Mouse (Mus musculus): ENCODE data around the gene Fam241a.

The Fam241a gene

GRCm38 (mm10) chr3:127895792-127896541, at the start of gene Fam241a:
TSS of gene Fam241a (minus strand) at chr3:127896324.
- peak; percentile 84 to 86 for DNase-seq (ENCODE audit: low spot score in 2 of 2)

GRCm38 (mm10) chr3:127932453-127932852, 36.3 kb upstream of the Fam241a start:
- no peak for DNase-seq (ENCODE audit: low spot score in 2 of 2)

- no peak for DNase-seq (ENCODE audit: low spot score in 2 of 2)
Observed at GRCm38 (mm10) chr3:127930326-127931012, 34.3 kb upstream of the Fam241a start.

GRCm38 (mm10) chr3:127929921-127930320, 33.8 kb upstream of the Fam241a start:
- peak; percentile 61 to 76 for DNase-seq (ENCODE audit: low spot score in 2 of 2)

GRCm38 (mm10) chr3:127926635-127927183, 30.6 kb upstream of the Fam241a start:
- no peak for DNase-seq (ENCODE audit: low spot score in 2 of 2)

- DNase-seq (ENCODE audit: low spot score in 2 of 2), result no peak
Observed at GRCm38 (mm10) chr3:127924464-127924863, 28.3 kb upstream of the Fam241a start.

- DNase-seq (ENCODE audit: low spot score in 2 of 2), result no peak
Observed at GRCm38 (mm10) chr3:127923183-127923582, 27.1 kb upstream of the Fam241a start.

- DNase-seq (ENCODE audit: low spot score in 2 of 2), result no peak
Observed at GRCm38 (mm10) chr3:127922125-127922524, 26.0 kb upstream of the Fam241a start.

- no peak for DNase-seq (ENCODE audit: low spot score in 2 of 2)
Observed at GRCm38 (mm10) chr3:127917999-127918661, 22.0 kb upstream of the Fam241a start.

- no peak for DNase-seq (ENCODE audit: low spot score in 2 of 2)
Observed at GRCm38 (mm10) chr3:127917549-127917948, 21.4 kb upstream of the Fam241a start.

- no peak for DNase-seq (ENCODE audit: low spot score in 2 of 2)
Observed at GRCm38 (mm10) chr3:127915656-127916334, 19.7 kb upstream of the Fam241a start.

- DNase-seq (ENCODE audit: low spot score in 2 of 2), result no peak
Observed at GRCm38 (mm10) chr3:127913885-127914709, 18.0 kb upstream of the Fam241a start.

GRCm38 (mm10) chr3:127909941-127910340, 13.8 kb upstream of the Fam241a start:
- no peak for DNase-seq (ENCODE audit: low spot score in 2 of 2)

GRCm38 (mm10) chr3:127894981-127895779, 944 bp downstream of the Fam241a start:
- no peak for DNase-seq (ENCODE audit: low spot score in 2 of 2)

GRCm38 (mm10) chr3:127893902-127894301, 2.2 kb downstream of the Fam241a start:
- peak; percentile 31 to 51 for DNase-seq (ENCODE audit: low spot score in 2 of 2)

GRCm38 (mm10) chr3:127891906-127892305, 4.2 kb downstream of the Fam241a start:
- DNase-seq (ENCODE audit: low spot score in 2 of 2), result no peak

GRCm38 (mm10) chr3:127890008-127890407, 6.1 kb downstream of the Fam241a start:
- DNase-seq (ENCODE audit: low spot score in 2 of 2), result no peak

- no peak for DNase-seq (ENCODE audit: low spot score in 2 of 2)
Observed at GRCm38 (mm10) chr3:127889570-127889969, 6.6 kb downstream of the Fam241a start.

- no peak for DNase-seq (ENCODE audit: low spot score in 2 of 2)
Observed at GRCm38 (mm10) chr3:127881684-127882083, 14.4 kb downstream of the Fam241a start.

GRCm38 (mm10) chr3:127879968-127880367, 16.2 kb downstream of the Fam241a start:
- DNase-seq (ENCODE audit: low spot score in 2 of 2), result no peak
